Mouse (Mus musculus): ENCODE data around the gene H2-Eb1.
"Not testable (repeated sequence)": the region's sequence is repeated elsewhere in the genome, so short reads cannot be mapped to it uniquely, and the experiment has no call there.

The H2-Eb1 gene

GRCm38 (mm10) chr17:34288131-34288530 lies 17.5 kb upstream of the H2-Eb1 start:
- in situ Hi-C loops (cut with MseI, MboI), result no loop called here

GRCm38 (mm10) chr17:34291609-34292008 lies 14.1 kb upstream of the H2-Eb1 start:
- in situ Hi-C loops (cut with MseI, MboI), result no loop called here

- in situ Hi-C loops (cut with MseI, MboI), result no loop called here
Observed at GRCm38 (mm10) chr17:34292570-34292969, 13.1 kb upstream of the H2-Eb1 start.

- in situ Hi-C loops (cut with MseI, MboI), result no loop called here
Observed at GRCm38 (mm10) chr17:34293533-34293932, 12.1 kb upstream of the H2-Eb1 start.

- in situ Hi-C loops (cut with MseI, MboI), result no loop called here
Observed at GRCm38 (mm10) chr17:34294249-34294648, 11.4 kb upstream of the H2-Eb1 start.

- in situ Hi-C loops (cut with MseI, MboI), result no loop called here
Observed at GRCm38 (mm10) chr17:34295307-34295706, 10.4 kb upstream of the H2-Eb1 start.

- in situ Hi-C loops (cut with MseI, MboI), result no loop called here
Observed at GRCm38 (mm10) chr17:34295891-34296794, 9.5 kb upstream of the H2-Eb1 start.

GRCm38 (mm10) chr17:34299356-34299755 lies 6.3 kb upstream of the H2-Eb1 start:
- in situ Hi-C loops (cut with MseI, MboI), result no loop called here

- in situ Hi-C loops (cut with MseI, MboI), result no loop called here
Observed at GRCm38 (mm10) chr17:34300071-34300470, 5.6 kb upstream of the H2-Eb1 start.

- in situ Hi-C loops (cut with MseI, MboI), result no loop called here
Observed at GRCm38 (mm10) chr17:34300691-34301566, 4.7 kb upstream of the H2-Eb1 start.

- in situ Hi-C loops (cut with MseI, MboI), result no loop called here
Observed at GRCm38 (mm10) chr17:34301670-34302190, 3.9 kb upstream of the H2-Eb1 start.

GRCm38 (mm10) chr17:34303789-34304188 lies 1.9 kb upstream of the H2-Eb1 start:
- in situ Hi-C loops (cut with MseI, MboI), result no loop called here

GRCm38 (mm10) chr17:34304751-34305150 lies 916 bp upstream of the H2-Eb1 start:
- in situ Hi-C loops (cut with MseI, MboI), result no loop called here

GRCm38 (mm10) chr17:34306407-34306806 lies 740 bp downstream of the H2-Eb1 start:
- in situ Hi-C loops (cut with MseI, MboI), result no loop called here

GRCm38 (mm10) chr17:34307216-34307615 lies 1.5 kb downstream of the H2-Eb1 start:
- in situ Hi-C loops (cut with MseI, MboI), result no loop called here

- in situ Hi-C loops (cut with MseI, MboI), result no loop called here
Observed at GRCm38 (mm10) chr17:34308161-34308560, 2.5 kb downstream of the H2-Eb1 start.

GRCm38 (mm10) chr17:34309225-34309624 lies 3.6 kb downstream of the H2-Eb1 start:
- in situ Hi-C loops (cut with MseI, MboI), result no loop called here

GRCm38 (mm10) chr17:34309683-34310385 lies 4.2 kb downstream of the H2-Eb1 start:
- in situ Hi-C loops (cut with MseI, MboI), result no loop called here

GRCm38 (mm10) chr17:34310526-34310925 lies 4.9 kb downstream of the H2-Eb1 start:
- in situ Hi-C loops (cut with MseI, MboI), result not testable (repeated sequence)

- in situ Hi-C loops (cut with MseI, MboI), result no loop called here
Observed at GRCm38 (mm10) chr17:34312185-34312584, 6.5 kb downstream of the H2-Eb1 start.

GRCm38 (mm10) chr17:34313393-34313792 lies 7.7 kb downstream of the H2-Eb1 start:
- in situ Hi-C loops (cut with MseI, MboI), result no loop called here

GRCm38 (mm10) chr17:34314286-34314685 lies 8.6 kb downstream of the H2-Eb1 start:
- in situ Hi-C loops (cut with MseI, MboI), result no loop called here
